Mouse (Mus musculus) WW6 (cell line): ENCODE measurements around the gene Aprt.

Source experiments
- DNase-seq: peaks from one replicate; pipeline ENCODE4 v3.0.0-alpha.2; 2013; ENCODE audit warnings: low read depth, low spot score

Aprt gene

GRCm38 (mm10) chr8:122537033-122537432 is 39.7 kb downstream of the Aprt start:
- no peak for DNase-seq

DNA sequence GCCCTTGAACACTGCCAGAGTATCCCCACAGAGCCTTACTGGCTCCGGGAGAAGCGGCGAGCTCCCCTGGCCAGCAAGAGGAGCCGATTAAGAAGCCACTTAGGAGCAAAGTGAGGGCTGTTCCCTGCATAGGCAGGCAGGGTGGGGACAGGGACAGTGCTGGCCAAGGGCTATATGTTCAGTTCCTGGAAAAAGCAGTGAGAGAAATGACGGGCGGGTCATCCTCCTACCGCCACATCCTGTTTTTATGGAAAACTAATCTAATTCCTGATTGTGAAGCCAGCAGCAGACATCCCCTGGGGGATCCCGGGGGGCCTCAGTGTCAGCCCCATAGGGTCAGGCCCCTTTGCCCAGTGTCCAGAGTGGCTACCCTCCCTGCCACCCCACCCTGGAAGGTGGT is 45.4 kb downstream of the Aprt start:
- no peak for DNase-seq

- DNase-seq = no peak
These were observed 47.5 kb downstream of the Aprt start for GRCm38 (mm10) chr8:122529159-122529558.

GRCm38 (mm10) chr8:122527937-122528336 is 48.8 kb downstream of the Aprt start:
- no peak for DNase-seq

DNA sequence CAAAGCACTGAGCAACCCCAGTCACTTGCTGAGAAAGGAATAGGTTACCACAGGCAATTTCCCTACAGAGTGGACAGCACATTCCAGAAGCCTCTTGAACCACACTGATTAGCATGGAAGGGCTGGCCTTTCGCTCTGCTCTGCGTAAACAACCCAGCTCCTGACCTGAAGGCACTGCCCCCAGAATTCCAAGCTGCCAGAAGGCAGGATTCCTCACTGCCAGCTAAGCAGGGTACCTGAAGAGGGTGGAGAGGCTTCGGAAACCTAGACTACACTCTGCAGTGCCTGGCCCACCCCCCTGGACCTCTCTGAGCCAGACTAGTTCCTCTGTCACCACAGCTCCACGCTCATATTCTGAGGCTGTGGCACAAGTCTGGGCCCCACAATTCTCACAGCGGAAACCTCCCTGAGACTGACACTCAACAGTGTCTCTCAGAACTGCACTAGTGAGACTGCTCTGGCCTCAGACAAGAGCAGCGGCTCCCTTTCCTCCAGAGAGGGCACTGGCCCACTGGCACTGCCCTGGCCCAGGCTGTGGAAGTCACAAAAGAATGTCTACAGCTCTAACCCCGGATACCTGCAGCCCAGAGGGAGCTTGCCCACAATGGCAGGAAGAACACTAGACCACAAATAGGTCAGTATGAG is 50.1 kb downstream of the Aprt start:
- no peak for DNase-seq

- DNase-seq = no peak
These were observed 50.6 kb downstream of the Aprt start for GRCm38 (mm10) chr8:122526084-122526483.

- DNase-seq = no peak
These were observed 51.7 kb downstream of the Aprt start for GRCm38 (mm10) chr8:122525004-122525403.
